Mouse (Mus musculus) Patski (cell line): ENCODE data around the gene Olfr390. TPM values are rescaled to one million over a fixed set of nuclear protein-coding genes. Genes with fewer than 3 reads are reported as not detected.

Experiments used
- ATAC-seq: fragments of 100-300 bp; one replicate; pipeline ENCODE4 v1.8.0; 2021
- CTCF ChIA-PET: fragments of 350-600 bp; sonication (Branson Sonifier 250); formaldehyde crosslinking; loops from one replicate; lab custom pipeline; 2022; ENCODE audit warnings: inconsistent platforms; lab: Charles Lee
- POLR2A ChIA-PET: fragments of 350-600 bp; sonication (Branson Sonifier 250); formaldehyde crosslinking; loops from one replicate; lab custom pipeline; 2022; ENCODE audit warnings: antibody characterized with exemption, inconsistent platforms; lab: Charles Lee
- DNase-seq: peaks from one replicate; pipeline ENCODE4 v3.0.0-alpha.2; 2011; ENCODE audit warnings: low read depth, low spot score
- H3K27me3 ChIP-seq: fragments of 371-371 bp; one replicate; pipeline ENCODE4 v1.5.1; 2021
- CTCF ChIP-seq: fragments of 100-300 bp; IDR thresholded peaks from one replicate; pipeline ENCODE4 v1.5.1; 2021
- in situ Hi-C: fragments of 300-500 bp; cut with MboI; formaldehyde crosslinking; loops from 3 replicates; pipeline ENCODE4 v1.11.1; 2018; ENCODE audit warnings: low pct_unique_long_range_greater_than_20kb, mixed read lengths
- polyA plus RNA-seq: library from polyadenylated mRNA; unstranded; gene quantifications from one replicate; pipeline ENCODE4 v1.2.3, GENCODE M21; 2021

Gene Olfr390
- polyA plus RNA-seq = not detected

- ATAC-seq = no peak
- in situ Hi-C loops = no loop called here
- H3K27me3 ChIP-seq = peaks cover 4% of the 10 kb centered on the region
- POLR2A ChIA-PET = no interaction called here
- CTCF ChIA-PET = no interaction called here
- DNase-seq = no peak
- no peak for TF ChIP-seq CTCF
These were observed at the start of gene Olfr390 for GRCm38 (mm10) chr11:73782664-73783063. Gene Olfr390 (plus strand): TSS chr11:73782964.

- ChIA-PET CTCF (no interaction called here), POLR2A (interaction anchor here (0.7 kb wide), 1 partner anchor 475 kb away, joined by 5 read pairs; no protein-coding TSS in a partner anchor)
- ATAC-seq (no peak), DNase-seq (no peak)
- H3K27me3 ChIP-seq = no peaks in the 10 kb centered on the region
- in situ Hi-C loops = no loop called here
- no peak for TF ChIP-seq CTCF
These were observed 23.6 kb upstream of the Olfr390 start for GRCm38 (mm10) chr11:73759115-73759514.

GRCm38 (mm10) chr11:73780613-73781012 lies 2.2 kb upstream of the Olfr390 start, which contains the start of gene Olfr389:
Gene Olfr389 (minus strand): TSS chr11:73780713.
- ATAC-seq (no peak), DNase-seq (no peak)
- in situ Hi-C loops = no loop called here
- H3K27me3 ChIP-seq = peaks cover 4% of the 10 kb centered on the region
- CTCF ChIA-PET = no interaction called here
- POLR2A ChIA-PET = no interaction called here
- TF ChIP-seq CTCF = no peak

- ATAC-seq (no peak), DNase-seq (no peak)
- POLR2A ChIA-PET = no interaction called here
- in situ Hi-C loops = no loop called here
- no peak for TF ChIP-seq CTCF
- H3K27me3 ChIP-seq = no peaks in the 10 kb centered on the region
- CTCF ChIA-PET = no interaction called here
These were observed 20.2 kb downstream of the Olfr390 start, which contains the start of gene Olfr391-ps for GRCm38 (mm10) chr11:73802952-73803351. Gene Olfr391-ps (minus strand): TSS chr11:73803052.

- TF ChIP-seq CTCF = no peak
- DNase-seq = no peak
- POLR2A ChIA-PET = no interaction called here
- no peaks in the 10 kb centered on the region for H3K27me3 ChIP-seq
- CTCF ChIA-PET = no interaction called here
- in situ Hi-C loops = no loop called here
- no peak for ATAC-seq
These were observed 34.2 kb downstream of the Olfr390 start, which contains the start of gene Olfr392 for GRCm38 (mm10) chr11:73816949-73817348. Gene Olfr392 (minus strand): TSS chr11:73817049.

Other genes starting within 250 kb of the Olfr390 start
- gene Olfr385, start 190.0 kb upstream of the Olfr390 start, polyA plus RNA-seq = not detected
- gene Olfr384, start 184.4 kb upstream of the Olfr390 start, polyA plus RNA-seq = not detected
- gene Zfp735, start 94.2 kb upstream of the Olfr390 start, polyA plus RNA-seq = not detected
- not detected for gene Olfr389, start 2.3 kb upstream of the Olfr390 start, polyA plus RNA-seq
- gene Olfr391-ps, start 20.1 kb downstream of the Olfr390 start, polyA plus RNA-seq = not detected
- gene Olfr392, start 34.1 kb downstream of the Olfr390 start, polyA plus RNA-seq = not detected
- not detected for gene Olfr393, start 68.5 kb downstream of the Olfr390 start, polyA plus RNA-seq
- not detected for gene Olfr394, start 107.8 kb downstream of the Olfr390 start, polyA plus RNA-seq
- not detected for gene Olfr395, start 126.3 kb downstream of the Olfr390 start, polyA plus RNA-seq
- not detected for gene Olfr23, start 153.7 kb downstream of the Olfr390 start, polyA plus RNA-seq
- not detected for gene Olfr397, start 177.9 kb downstream of the Olfr390 start, polyA plus RNA-seq
- not detected for gene Olfr398, start 207.4 kb downstream of the Olfr390 start, polyA plus RNA-seq